Mouse (Mus musculus): ENCODE measurements at regions not wholly inside any gene's neighbourhood (a gene's known extent, or its start where the extent isn't known, plus 50 kb on each side); places are given as distances from the start of the nearest gene placed in this dataset.

DNA sequence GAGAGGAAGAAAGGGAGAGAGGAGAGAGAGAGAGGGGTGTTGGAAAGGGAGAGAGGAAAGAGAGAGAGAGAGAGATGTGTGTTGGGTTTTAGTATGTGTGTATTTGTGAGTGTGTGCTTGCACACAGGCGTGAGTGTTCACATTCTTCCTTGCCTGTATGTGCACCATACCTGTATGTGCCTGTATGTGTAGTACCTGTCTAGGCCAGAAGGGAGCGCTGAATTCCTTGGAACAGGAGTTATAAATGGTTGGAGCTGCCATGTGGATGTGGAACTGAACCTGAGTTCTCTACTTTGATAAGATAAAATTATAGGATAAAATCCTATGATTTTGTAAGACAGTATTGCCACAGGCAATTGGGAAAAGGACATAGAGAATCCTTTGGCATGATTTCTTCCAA, 458.8 kb downstream of the Rps24 start:
- TF ChIP-seq EP300 (IDR thresholded peaks at IDR 0.05; ENCODE audit: low read depth) (no peak), CTCF (IDR thresholded peaks at IDR 0.05; ENCODE audit: low read depth) (no peak; the same call in 1 of the 2 replicates)
